Mouse (Mus musculus) lung, postnatal 0 days (tissue): Measurements from ENCODE around the gene Gm20388. TPM values are rescaled to one million over a fixed set of nuclear protein-coding genes. Genes with fewer than 3 reads are reported as not detected.

Experiments used
- ATAC-seq: fragments of 200-750 bp; cut with Nextera tagmentation; 2 replicates; pipeline ENCODE4 v1.8.0; 2017; ENCODE audit warnings: moderate library complexity
- DNase-seq: peaks from one replicate; pipeline ENCODE4 v3.0.0-alpha.2; 2016; ENCODE audit warnings: low spot score
- H3K27ac ChIP-seq: fragments of 300-500 bp; sonication (generic); 2 replicates; pipeline ENCODE4 v1.5.1; 2014; ENCODE audit warnings: antibody characterized with exemption, mild to moderate bottlenecking, low read length, mixed read lengths
- H3K27me3 ChIP-seq: fragments of 300-500 bp; sonication (generic); replicated peaks from 2 replicates; pipeline ENCODE4 v1.6.1; 2014; ENCODE audit warnings: low read length, mixed read lengths; ENCODE audit not compliant: insufficient read depth
- H3K36me3 ChIP-seq: fragments of 300-500 bp; sonication (generic); 2 replicates; pipeline ENCODE4 v1.6.1; 2014; ENCODE audit warnings: low read length, mixed read lengths; ENCODE audit not compliant: insufficient read depth
- H3K4me1 ChIP-seq: fragments of 300-500 bp; sonication (generic); 2 replicates; pipeline ENCODE4 v1.6.1; 2014; ENCODE audit warnings: antibody characterized with exemption, low read depth, low read length, mixed read lengths; ENCODE audit not compliant: insufficient read depth
- H3K4me2 ChIP-seq: fragments of 300-500 bp; sonication (generic); replicated peaks from 2 replicates; pipeline ENCODE4 v1.6.1; 2014; ENCODE audit warnings: low read depth, mild to moderate bottlenecking, low read length, moderate library complexity, mixed read lengths
- H3K4me3 ChIP-seq: fragments of 300-500 bp; sonication (generic); 2 replicates; pipeline ENCODE4 v1.5.1; 2014; ENCODE audit warnings: low read depth, low read length
- H3K9ac ChIP-seq: fragments of 300-500 bp; sonication (generic); replicated peaks from 2 replicates; pipeline ENCODE4 v1.6.1; 2014; ENCODE audit warnings: low read depth, mild to moderate bottlenecking
- H3K9me3 ChIP-seq: fragments of 300-500 bp; sonication (generic); 2 replicates; pipeline ENCODE4 v1.6.1; 2016; ENCODE audit warnings: low read length, mixed read lengths
- CTCF ChIP-seq: IDR thresholded peaks from 2 replicates; pipeline ENCODE4 v1.5.1; 2016; ENCODE audit warnings: antibody characterized with exemption, mild to moderate bottlenecking
- EP300 ChIP-seq: IDR thresholded peaks from 2 replicates; pipeline ENCODE4 v1.6.1; 2016; ENCODE audit warnings: antibody characterized with exemption, mild to moderate bottlenecking, control low read depth
- WGBS: fragments of 180-500 bp; shearing (Covaris S2); extraction: QIAGEN DNeasy Blood & Tissue Kit; methylation state at CpG from one replicate; pipeline ENCODE4 v1.1.7; 2014; 5-methylcytosine and 5-hydroxymethylcytosine counted together
- polyA plus RNA-seq: library from polyadenylated mRNA; unstranded; fragments of >200 nt; fragmentation: Nextera tagmentation; extraction: Ambion mirVana; gene quantifications from 2 replicates; pipeline ENCODE4 v1.2.1, GENCODE M21; 2015

The Gm20388 gene
- polyA plus RNA-seq, 1 experiment from 2014 or later = not detected

DNA sequence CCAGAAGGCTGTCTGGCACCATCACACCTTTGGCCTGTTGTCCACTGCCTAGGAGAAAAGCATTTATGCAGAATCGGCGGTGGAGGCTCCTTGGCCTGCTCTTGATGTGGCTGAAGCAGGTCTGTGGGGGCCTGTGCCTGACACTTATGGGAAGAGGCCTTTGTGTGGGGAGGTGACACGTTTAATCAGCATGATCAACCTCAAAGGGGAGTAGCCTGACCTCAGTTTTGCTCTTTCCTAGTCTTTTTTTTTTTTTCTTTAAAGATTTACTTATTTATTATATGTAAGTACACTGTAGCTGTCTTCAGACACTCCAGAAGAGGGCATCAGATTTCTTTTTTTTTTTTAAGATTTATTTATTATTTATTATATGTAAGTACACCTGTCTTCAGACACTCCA, 2052.3 kb downstream of the Gm20388 start:
- H3K27me3 ChIP-seq = no peaks in the 10 kb centered on the region

DNA sequence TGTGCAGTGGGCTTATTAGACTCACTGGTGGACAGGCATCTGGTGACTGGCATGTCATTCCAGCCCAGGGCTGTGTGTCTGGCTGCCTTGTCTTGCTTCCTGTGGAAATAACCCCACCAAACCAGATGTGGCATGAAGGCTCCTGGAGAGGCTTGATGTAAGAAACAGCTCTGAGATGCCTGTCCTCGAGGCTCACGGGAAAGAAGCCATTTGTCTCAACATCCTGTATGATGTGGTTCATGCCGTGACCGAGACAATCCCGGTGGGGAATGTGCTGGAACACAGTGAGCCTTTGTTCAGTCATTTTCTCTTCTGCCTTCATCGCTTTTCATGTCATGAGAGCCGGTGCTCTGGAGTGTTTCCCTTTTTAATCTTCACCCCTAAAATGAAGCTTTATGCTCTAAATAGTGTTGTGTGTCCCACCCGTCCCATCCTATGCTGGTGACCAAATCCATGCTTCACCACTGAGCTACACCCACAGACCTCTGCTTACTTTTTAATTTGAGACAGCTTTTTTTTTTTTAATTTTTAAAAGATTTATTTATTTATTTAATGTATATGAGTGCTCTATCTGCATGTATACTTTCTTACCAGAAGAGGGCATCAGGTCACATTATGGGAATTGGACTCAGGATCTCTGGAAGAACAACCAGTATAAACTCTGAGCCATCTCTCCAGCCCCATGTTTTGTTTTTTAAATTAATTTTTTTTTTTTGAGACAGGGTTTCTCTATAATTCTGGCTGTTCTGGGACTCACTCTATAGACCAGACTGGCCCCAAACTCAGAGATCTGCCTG, 2054.3 kb downstream of the Gm20388 start:
- H3K9ac ChIP-seq = no peak overlapping the region
- no peak for TF ChIP-seq EP300
- peak; percentile 32 for TF ChIP-seq CTCF
- DNase-seq (no peak), ATAC-seq (no peak)
- H3K4me1 ChIP-seq = peaks cover 5% of the 10 kb centered on the region; the same call in 1 of the 2 replicates
- WGBS = 59% methylated on average over 8 of the region's 8 CpGs
- no peak overlapping the region for H3K4me3 ChIP-seq
- no peaks in the 10 kb centered on the region for H3K9me3 ChIP-seq
- no peaks in the 10 kb centered on the region for H3K27me3 ChIP-seq
- no peak overlapping the region for H3K27ac ChIP-seq
- no peaks in the 10 kb centered on the region for H3K36me3 ChIP-seq
- H3K4me2 ChIP-seq = no peak overlapping the region

More for the DNA sequence above, 2052.3 kb downstream of the Gm20388 start:
- no peak overlapping the region for H3K9ac ChIP-seq
- H3K4me3 ChIP-seq = no peak overlapping the region
- no peak overlapping the region for H3K27ac ChIP-seq
- no peak for TF ChIP-seq CTCF
- TF ChIP-seq EP300 = no peak
- DNase-seq (no peak), ATAC-seq (no peak)
- H3K4me2 ChIP-seq = no peak overlapping the region
- peaks cover 5% of the 10 kb centered on the region; the same call in 1 of the 2 replicates for H3K4me1 ChIP-seq
- no peaks in the 10 kb centered on the region for H3K36me3 ChIP-seq
- 55% methylated on average over 3 of the region's 3 CpGs for WGBS
- no peaks in the 10 kb centered on the region for H3K9me3 ChIP-seq

DNA sequence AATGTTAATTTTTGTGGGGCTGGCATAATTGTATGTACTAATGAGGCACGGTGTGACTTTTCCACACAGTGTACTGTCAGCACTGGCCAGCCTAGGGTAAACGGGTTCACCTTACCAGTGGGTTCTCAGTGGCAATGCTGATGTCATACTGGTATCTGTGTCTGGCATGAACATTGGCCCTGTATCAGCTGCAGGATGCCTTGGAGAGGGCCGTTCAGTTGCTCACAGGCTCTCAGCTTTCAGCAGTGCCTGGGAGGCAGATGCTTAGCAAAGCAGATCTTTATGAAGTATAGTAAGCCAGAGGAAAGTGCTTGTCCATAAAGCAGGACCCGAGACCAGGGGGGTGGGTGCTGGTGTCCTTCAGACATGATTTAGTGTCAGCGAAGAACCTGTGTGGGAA, 2055.5 kb downstream of the Gm20388 start:
- peaks cover 7% of the 10 kb centered on the region; the same call in 1 of the 2 replicates for H3K4me1 ChIP-seq
- H3K4me3 ChIP-seq = no peak overlapping the region
- no peak for TF ChIP-seq EP300
- no peak for TF ChIP-seq CTCF
- DNase-seq (no peak), ATAC-seq (no peak)
- H3K9me3 ChIP-seq = no peaks in the 10 kb centered on the region
- no peak overlapping the region for H3K27ac ChIP-seq
- no peaks in the 10 kb centered on the region for H3K27me3 ChIP-seq
- no peak overlapping the region for H3K9ac ChIP-seq
- H3K36me3 ChIP-seq = no peaks in the 10 kb centered on the region
- H3K4me2 ChIP-seq = no peak overlapping the region
- 65% methylated on average over 5 of the region's 5 CpGs for WGBS

DNA sequence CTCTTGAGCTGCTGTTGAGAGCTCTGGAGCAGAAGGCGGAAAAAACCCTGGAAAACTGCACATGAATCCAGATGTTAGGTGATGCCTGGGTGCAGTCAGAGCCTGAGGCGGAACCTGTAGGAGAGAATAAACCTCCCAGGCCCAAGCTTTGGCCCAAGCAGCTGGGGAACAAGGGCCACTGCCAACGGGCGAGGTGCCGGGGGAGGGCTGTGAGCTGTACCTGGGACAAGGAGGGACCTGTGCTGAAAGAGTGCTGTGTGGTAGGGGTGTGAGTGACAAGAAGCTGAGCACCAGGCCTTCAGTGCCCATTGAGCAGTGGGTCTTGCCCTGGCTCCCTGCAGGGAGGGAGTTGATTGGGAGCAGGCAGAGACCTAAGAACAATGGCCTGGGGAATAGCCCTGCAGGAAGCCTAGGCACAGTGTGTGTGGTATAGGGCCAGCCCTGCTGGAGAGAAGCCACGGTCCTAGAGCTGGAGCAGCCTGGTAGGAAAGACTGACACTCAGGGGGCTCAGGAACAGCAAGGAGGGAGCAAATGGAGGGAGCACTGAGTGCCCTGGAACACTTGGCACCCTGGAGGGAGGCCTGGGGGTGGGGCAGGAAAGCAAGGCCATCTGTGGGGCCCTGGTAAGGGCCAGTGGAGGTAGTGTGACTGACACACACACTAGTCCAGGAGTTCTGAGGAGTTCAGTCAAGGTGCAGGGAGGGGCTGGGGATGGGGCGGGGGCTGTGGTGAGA, 2056.2 kb downstream of the Gm20388 start:
- H3K9ac ChIP-seq = no peak overlapping the region
- H3K27ac ChIP-seq = no peak overlapping the region
- no peak overlapping the region for H3K4me2 ChIP-seq
- ATAC-seq (no peak), DNase-seq (no peak)
- no peaks in the 10 kb centered on the region for H3K36me3 ChIP-seq
- 67% methylated on average over 7 of the region's 7 CpGs for WGBS
- H3K4me1 ChIP-seq = peaks cover 7% of the 10 kb centered on the region; the same call in 1 of the 2 replicates
- no peak for TF ChIP-seq CTCF
- TF ChIP-seq EP300 = no peak
- H3K4me3 ChIP-seq = no peak overlapping the region
- no peaks in the 10 kb centered on the region for H3K9me3 ChIP-seq
- no peaks in the 10 kb centered on the region for H3K27me3 ChIP-seq

DNA sequence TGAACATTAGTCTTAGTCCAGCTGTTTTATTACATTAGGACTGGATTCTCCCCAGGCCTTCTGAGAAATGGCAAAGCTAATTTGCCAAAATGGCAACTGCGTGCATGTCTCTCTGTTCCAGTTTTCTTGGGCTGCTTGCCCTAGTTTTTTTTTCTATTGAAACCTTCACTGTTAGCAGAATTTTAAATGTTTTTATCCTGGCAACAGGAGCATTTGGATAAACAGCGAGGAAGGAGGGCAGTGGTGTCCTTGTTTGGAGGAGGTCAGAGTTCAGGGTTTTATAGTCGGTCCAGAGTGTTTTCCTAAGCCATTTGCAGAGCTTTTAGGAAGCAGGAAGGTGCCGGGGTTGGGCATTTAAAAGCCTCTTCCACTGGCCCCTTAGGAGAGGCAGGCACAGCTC, 2057.3 kb downstream of the Gm20388 start:
- DNase-seq (no peak), ATAC-seq (no peak)
- Histone ChIP-seq H3K4me2 (no peak overlapping the region), H3K4me1 (peaks cover 7% of the 10 kb centered on the region; the same call in 1 of the 2 replicates), H3K4me3 (no peak overlapping the region), H3K9ac (no peak overlapping the region), H3K9me3 (no peaks in the 10 kb centered on the region), H3K27ac (no peak overlapping the region), H3K27me3 (no peaks in the 10 kb centered on the region), H3K36me3 (no peaks in the 10 kb centered on the region)
- TF ChIP-seq EP300 (no peak), CTCF (no peak)
- 28% methylated on average over 4 of the region's 4 CpGs for WGBS

DNA sequence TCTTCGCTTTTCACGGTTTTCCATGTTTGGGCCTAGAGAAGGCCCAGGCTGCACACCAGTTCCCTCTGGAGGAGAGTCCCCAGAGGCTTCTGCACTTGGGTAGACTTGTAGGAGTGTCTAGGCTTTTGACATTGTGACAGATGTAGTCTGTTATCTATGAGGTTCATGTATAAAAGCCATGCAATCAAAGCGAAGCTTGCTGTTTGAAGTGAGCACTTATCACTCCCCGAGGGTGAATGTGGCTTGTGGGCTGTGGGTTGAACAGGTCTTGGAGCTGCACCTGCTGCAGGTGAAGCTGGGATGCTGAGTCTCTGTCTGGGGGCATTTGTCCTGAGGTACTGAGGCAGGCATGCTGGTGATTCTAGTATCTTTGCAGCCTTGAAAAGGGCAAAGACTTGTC, 2057.9 kb downstream of the Gm20388 start:
- peaks cover 7% of the 10 kb centered on the region; the same call in 1 of the 2 replicates for H3K4me1 ChIP-seq
- TF ChIP-seq EP300 (no peak), CTCF (no peak)
- DNase-seq (no peak), ATAC-seq (no peak)
- no peak overlapping the region for H3K9ac ChIP-seq
- no peaks in the 10 kb centered on the region for H3K27me3 ChIP-seq
- H3K9me3 ChIP-seq = no peaks in the 10 kb centered on the region
- no peak overlapping the region for H3K4me3 ChIP-seq
- no peak overlapping the region for H3K4me2 ChIP-seq
- no peak overlapping the region for H3K27ac ChIP-seq
- H3K36me3 ChIP-seq = no peaks in the 10 kb centered on the region
- 53% methylated on average over 4 of the region's 4 CpGs for WGBS
